Mouse (Mus musculus) liver, embryonic 13.5 days (tissue): ENCODE measurements around the gene Rnf146. TPM values are rescaled to one million over a fixed set of nuclear protein-coding genes. Genes with fewer than 3 reads are reported as not detected.

ENCODE experiments used
- ATAC-seq: fragments of 200-750 bp; cut with Nextera tagmentation; 2 replicates; pipeline ENCODE4 v1.8.0; 2017; ENCODE audit warnings: low read depth, mild to moderate bottlenecking, moderate number of reproducible peaks, moderate library complexity
- DNase-seq: peaks from one replicate; pipeline ENCODE4 v3.0.0; 2022
- H3K27ac ChIP-seq: fragments of 300-500 bp; sonication (generic); 2 replicates; pipeline ENCODE4 v1.5.1; 2015; ENCODE audit warnings: moderate library complexity, mild to moderate bottlenecking, inconsistent platforms
- H3K27me3 ChIP-seq: fragments of 300-500 bp; sonication (generic); 2 replicates; pipeline ENCODE4 v1.6.1; 2015; ENCODE audit warnings: mild to moderate bottlenecking, inconsistent platforms
- H3K36me3 ChIP-seq: fragments of 300-500 bp; sonication (generic); 2 replicates; pipeline ENCODE4 v1.6.1; 2015; ENCODE audit warnings: mild to moderate bottlenecking, inconsistent platforms
- H3K4me1 ChIP-seq: fragments of 300-500 bp; sonication (generic); replicated peaks from 2 replicates; pipeline ENCODE4 v1.6.1; 2015; ENCODE audit warnings: inconsistent platforms
- H3K4me2 ChIP-seq: fragments of 300-500 bp; sonication (generic); 2 replicates; pipeline ENCODE4 v1.6.1; 2015; ENCODE audit warnings: inconsistent platforms, mild to moderate bottlenecking, moderate library complexity
- H3K4me3 ChIP-seq: fragments of 300-500 bp; sonication (generic); replicated peaks from 2 replicates; pipeline ENCODE4 v1.5.1; 2015; ENCODE audit warnings: mild to moderate bottlenecking, inconsistent platforms
- H3K9ac ChIP-seq: fragments of 300-500 bp; sonication (generic); 2 replicates; pipeline ENCODE4 v1.6.1; 2015; ENCODE audit warnings: mild to moderate bottlenecking, inconsistent platforms
- H3K9me3 ChIP-seq: fragments of 300-500 bp; sonication (generic); replicated peaks from 2 replicates; pipeline ENCODE4 v1.6.1; 2016; ENCODE audit warnings: inconsistent platforms
- WGBS: fragments of 180-500 bp; shearing (Covaris S2); methylation state at CpG from one replicate; pipeline ENCODE4 v1.1.7; 2015; ENCODE audit not compliant: insufficient replicate concordance; 5-methylcytosine and 5-hydroxymethylcytosine counted together
- polyA plus RNA-seq: library from polyadenylated mRNA; unstranded; fragments of >200 nt; fragmentation: Nextera tagmentation; extraction: Ambion mirVana; gene quantifications from 2 replicates; pipeline ENCODE4 v1.2.1, GENCODE M21; 2015

Rnf146 gene
- polyA plus RNA-seq, 1 experiment from 2014 or later: 15.3 TPM

DNA sequence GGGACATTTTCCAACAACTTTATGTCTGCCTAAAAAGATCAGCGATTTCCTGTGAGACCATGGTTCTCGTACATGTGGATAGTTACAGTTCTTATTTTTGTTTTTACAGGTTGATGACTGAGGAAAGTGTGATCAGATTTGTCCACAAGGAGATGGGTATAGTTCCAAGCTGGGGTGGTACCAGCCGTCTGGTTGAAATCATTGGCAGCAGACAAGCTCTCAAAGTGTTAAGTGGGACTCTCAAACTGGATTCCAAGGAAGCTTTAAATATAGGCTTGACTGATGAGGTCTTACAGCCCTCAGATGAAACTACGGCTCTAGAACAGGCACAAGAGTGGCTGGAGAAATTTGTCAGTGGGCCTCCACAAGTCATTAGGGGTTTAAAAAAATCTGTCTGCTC, 18.0 kb downstream of the Rnf146 start:
- DNase-seq (no peak), ATAC-seq (no peak)
- peaks cover 37% of the 10 kb centered on the region for H3K36me3 ChIP-seq
- H3K4me1 ChIP-seq: no peaks in the 10 kb centered on the region
- H3K4me3 ChIP-seq: no peak overlapping the region
- no peak overlapping the region for H3K9ac ChIP-seq
- H3K27ac ChIP-seq: no peak overlapping the region
- 86% methylated on average over 4 of the region's 4 CpGs for WGBS
- H3K27me3 ChIP-seq: no peaks in the 10 kb centered on the region
- H3K9me3 ChIP-seq: no peaks in the 10 kb centered on the region
- no peak overlapping the region for H3K4me2 ChIP-seq

DNA sequence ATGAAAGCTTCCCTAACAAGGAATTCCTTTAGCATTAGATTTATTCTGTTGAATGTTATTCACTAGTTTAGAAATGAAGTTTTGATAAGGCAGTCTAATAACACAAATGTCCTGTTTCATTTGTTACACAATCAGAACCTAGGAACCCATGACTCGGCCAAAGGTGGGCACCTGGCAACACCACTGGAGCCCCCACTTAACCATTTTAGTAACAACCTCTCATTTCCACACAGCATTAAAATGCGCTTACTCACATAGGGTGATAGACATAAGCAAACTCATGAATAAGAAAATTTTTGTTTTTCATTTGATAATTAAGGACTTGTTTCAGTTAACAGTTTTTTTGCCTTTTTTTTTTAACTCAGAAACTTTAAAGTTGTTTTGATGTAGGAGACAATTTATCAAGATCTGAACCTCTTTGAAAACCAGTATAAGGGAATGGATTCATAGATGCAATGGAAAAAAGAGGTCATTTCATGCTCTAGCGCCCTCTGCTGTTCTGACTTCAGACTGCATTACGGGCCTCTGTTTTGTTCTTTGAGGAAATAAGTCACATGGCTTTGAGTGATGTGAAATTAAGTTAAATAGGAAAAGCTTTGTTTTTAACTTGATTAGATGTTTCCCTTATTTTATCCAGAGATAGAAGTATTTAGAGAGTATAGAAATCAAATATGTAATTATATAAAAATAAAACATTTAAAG, 23.7 kb downstream of the Rnf146 start:
- Histone ChIP-seq H3K27me3 (no peaks in the 10 kb centered on the region), H3K9me3 (no peaks in the 10 kb centered on the region), H3K4me3 (no peak overlapping the region), H3K9ac (no peak overlapping the region), H3K36me3 (peaks cover 7% of the 10 kb centered on the region), H3K4me1 (no peaks in the 10 kb centered on the region), H3K4me2 (no peak overlapping the region), H3K27ac (no peak overlapping the region)
- peak; percentile 35 for DNase-seq
- no peak for ATAC-seq
- WGBS: 44% methylated on average over 4 of the region's 4 CpGs

DNA sequence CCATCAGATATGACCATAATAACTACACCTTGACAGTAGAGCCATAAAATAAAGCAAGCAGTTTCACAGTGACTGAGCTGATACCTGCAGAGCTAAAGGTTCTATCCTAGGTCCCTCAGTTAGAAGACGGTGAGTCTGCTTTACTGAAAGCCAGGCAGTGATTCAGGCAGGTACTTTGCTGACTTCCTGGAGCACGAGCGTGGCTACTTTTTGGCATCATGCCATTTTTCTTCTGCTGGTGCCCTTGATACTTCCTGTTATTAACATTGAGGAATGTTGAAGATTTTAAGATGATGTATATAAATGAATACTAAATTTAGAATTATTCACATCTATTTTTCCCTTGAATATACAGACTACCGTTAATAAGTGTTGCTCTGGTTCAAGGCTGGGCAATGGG, 28.4 kb downstream of the Rnf146 start:
- Histone ChIP-seq H3K9ac (no peak overlapping the region), H3K27ac (no peak overlapping the region), H3K27me3 (no peaks in the 10 kb centered on the region), H3K9me3 (no peaks in the 10 kb centered on the region), H3K4me2 (no peak overlapping the region), H3K36me3 (0 out of 2 replicates have a peak, but pooled peaks cover 5% of the 10 kb centered on the region), H3K4me3 (no peak overlapping the region), H3K4me1 (no peaks in the 10 kb centered on the region)
- DNase-seq (no peak), ATAC-seq (no peak)
- WGBS: 81% methylated on average over 4 of the region's 4 CpGs

DNA sequence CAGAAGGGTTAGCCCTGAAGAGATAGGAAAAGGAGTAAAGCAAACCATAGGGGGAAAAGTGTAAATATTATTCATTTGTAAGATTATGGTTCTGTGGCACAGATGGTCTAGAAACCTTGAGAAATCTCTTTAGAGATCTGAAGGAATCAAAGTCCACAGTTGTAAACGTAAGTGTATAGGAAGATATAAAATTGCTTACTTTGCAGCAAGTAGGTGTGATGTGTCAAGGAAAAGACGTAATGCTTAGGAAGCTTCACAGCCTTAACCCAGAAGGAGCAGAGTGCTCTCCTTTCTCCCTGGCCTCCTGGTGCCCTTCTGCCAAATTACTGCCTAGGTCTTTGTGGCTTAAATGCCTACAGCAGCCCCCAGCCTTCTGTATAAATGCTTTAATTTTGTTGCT, 37.4 kb downstream of the Rnf146 start:
- Histone ChIP-seq H3K9ac (no peak overlapping the region), H3K4me2 (no peak overlapping the region), H3K27me3 (no peaks in the 10 kb centered on the region), H3K27ac (no peak overlapping the region), H3K4me3 (no peak overlapping the region), H3K36me3 (no peaks in the 10 kb centered on the region), H3K9me3 (no peaks in the 10 kb centered on the region), H3K4me1 (no peaks in the 10 kb centered on the region)
- WGBS: 79% methylated on average over 2 of the region's 2 CpGs
- DNase-seq (no peak), ATAC-seq (no peak)

DNA sequence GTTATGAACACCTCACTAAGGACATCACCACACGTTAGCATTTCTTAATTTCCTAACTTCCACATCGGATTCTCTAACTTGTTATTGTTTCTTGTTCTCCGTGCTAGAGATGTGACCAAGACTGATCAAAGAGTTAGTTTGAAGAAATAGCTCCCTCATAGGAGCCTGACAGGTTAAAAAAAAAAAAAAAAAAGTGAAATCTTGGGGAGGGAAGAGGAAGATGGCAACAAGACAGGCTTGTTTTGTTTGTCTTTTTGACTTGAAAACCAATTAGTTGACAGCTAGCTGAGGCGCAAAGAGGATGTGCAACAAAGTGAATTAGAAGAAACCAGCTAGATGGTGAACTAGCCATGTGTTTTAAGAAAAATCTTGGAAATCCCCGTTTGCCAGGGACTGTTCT, 48.3 kb downstream of the Rnf146 start:
- Histone ChIP-seq H3K9ac (peak overlapping the region; percentile 83), H3K9me3 (no peaks in the 10 kb centered on the region), H3K4me1 (peaks cover 15% of the 10 kb centered on the region), H3K27ac (no peak overlapping the region), H3K4me3 (peak overlapping the region; percentile 81), H3K4me2 (peak overlapping the region; percentile 69), H3K36me3 (0 out of 2 replicates have a peak, but pooled peaks cover 4% of the 10 kb centered on the region), H3K27me3 (no peaks in the 10 kb centered on the region)
- ATAC-seq (no peak), DNase-seq (peak; percentile 1)
- WGBS: 22% methylated on average over 5 of the region's 5 CpGs

DNA sequence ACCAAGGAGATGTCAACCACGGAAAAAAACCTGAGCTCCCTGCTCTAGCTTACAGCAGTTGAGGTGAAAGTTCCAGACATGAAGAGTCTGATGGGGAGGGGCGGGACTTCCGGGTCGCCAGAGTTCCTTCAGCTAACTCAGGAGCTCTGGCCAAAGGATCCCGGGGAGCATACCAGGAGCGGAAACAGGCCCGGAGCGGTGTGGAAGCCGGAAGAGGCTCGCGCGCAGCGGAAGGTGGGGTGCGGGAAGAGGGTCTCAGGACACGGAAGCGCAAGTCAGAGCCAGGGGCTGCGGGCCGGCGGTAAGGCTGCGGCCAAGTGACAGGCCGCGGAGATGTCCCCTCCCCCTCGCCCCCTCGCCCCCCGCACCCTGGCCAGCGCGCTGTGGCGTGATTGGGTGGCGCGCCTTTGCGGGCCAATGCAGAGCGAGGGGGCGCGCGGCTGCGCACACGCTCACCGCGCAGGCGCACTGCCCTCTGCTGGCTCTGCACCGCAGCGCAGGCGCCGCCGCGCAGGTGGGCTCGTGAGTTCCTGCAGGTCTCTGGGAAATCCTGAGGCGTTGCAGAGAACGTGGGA, 49.1 kb downstream of the Rnf146 start, which contains the start of gene Echdc1:
TSS of gene Echdc1 (plus strand) at position 103 of the 575 bp plus-strand sequence.
- ATAC-seq: peak; percentile 96
- H3K4me2 ChIP-seq: peak within 1 kb of the TSS; percentile 69
- no peaks in the 10 kb centered on the region for H3K27me3 ChIP-seq
- H3K4me3 ChIP-seq: peak within 1 kb of the TSS; percentile 81
- under 1% methylated on average over 49 of the region's 49 CpGs for WGBS
- peak within 1 kb of the TSS; percentile 83 for H3K9ac ChIP-seq
- H3K36me3 ChIP-seq: no peaks in the 10 kb centered on the region
- H3K9me3 ChIP-seq: no peaks in the 10 kb centered on the region
- peak; percentile 78 for DNase-seq
- peak within 1 kb of the TSS; percentile 89 for H3K27ac ChIP-seq
- H3K4me1 ChIP-seq: peaks cover 15% of the 10 kb centered on the region

DNA sequence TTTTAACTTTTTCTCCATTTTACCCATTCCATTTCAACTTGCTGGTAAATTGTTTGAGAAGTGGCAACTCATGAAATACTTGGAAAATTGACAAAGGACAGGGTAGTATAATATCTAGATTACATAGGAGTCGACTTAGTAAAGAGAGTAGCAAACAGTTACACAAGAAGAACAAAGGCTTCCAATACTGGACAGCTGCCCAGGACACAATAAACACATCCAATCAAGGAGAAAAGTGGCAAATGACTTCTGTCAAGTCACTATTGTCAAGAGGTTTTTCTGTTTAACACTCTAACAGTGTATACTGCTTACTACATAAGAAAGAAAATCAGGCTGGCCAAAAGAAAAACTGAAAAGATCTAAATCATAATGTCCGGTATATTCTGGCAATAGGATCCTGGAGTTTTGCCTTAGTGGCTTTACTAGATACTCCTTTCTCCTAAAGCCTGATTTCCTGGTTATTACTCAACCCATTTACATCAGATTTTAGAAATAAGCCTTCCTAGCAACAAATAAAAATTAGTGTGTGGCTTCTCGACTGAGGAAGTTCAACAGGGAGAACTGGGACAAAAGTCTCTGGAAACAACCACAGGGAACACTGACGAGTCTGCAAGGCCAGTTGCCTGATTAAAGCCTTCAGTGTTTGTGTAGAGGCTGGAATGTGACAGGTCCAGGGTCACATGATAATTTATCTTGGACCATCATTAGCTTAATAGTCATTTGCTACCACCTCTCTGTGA, 50.6 kb downstream of the Rnf146 start:
- ATAC-seq (no peak), DNase-seq (no peak)
- H3K4me1 ChIP-seq: peaks cover 15% of the 10 kb centered on the region
- H3K4me3 ChIP-seq: peak overlapping the region; percentile 81
- H3K27ac ChIP-seq: no peak overlapping the region
- H3K9me3 ChIP-seq: no peaks in the 10 kb centered on the region
- H3K27me3 ChIP-seq: no peaks in the 10 kb centered on the region
- peak overlapping the region; percentile 83; the same call in 1 of the 2 replicates for H3K9ac ChIP-seq
- peak overlapping the region; percentile 69 for H3K4me2 ChIP-seq
- 69% methylated on average over 4 of the region's 4 CpGs for WGBS
- no peaks in the 10 kb centered on the region for H3K36me3 ChIP-seq

DNA sequence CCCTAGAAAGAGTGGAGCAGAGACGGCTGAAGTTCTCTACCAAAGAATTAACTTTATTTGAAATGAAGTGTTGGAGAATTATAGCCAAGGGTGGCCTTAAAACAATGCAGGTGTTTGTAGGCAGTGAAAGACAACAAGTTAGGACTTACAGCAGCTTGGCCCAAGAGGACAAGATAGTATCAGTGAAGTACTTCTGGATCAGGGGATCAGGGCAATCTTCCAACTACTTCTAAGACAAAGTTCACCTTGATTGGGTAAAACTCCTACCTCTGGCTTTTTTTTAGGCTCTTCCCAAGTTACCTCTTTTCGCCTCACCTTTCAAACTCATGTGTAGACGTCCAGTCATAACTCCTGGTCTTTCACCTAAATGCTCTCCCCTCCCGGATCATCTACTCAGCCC, 60.0 kb downstream of the Rnf146 start:
- H3K4me3 ChIP-seq: no peak overlapping the region
- ATAC-seq (no peak), DNase-seq (no peak)
- no peak overlapping the region for H3K9ac ChIP-seq
- no peak overlapping the region for H3K27ac ChIP-seq
- WGBS: 74% methylated on average over 4 of the region's 4 CpGs
- H3K4me2 ChIP-seq: no peak overlapping the region
- no peaks in the 10 kb centered on the region for H3K27me3 ChIP-seq
- no peaks in the 10 kb centered on the region for H3K9me3 ChIP-seq
- no peaks in the 10 kb centered on the region for H3K4me1 ChIP-seq
- no peaks in the 10 kb centered on the region for H3K36me3 ChIP-seq

Other genes starting within 250 kb of the Rnf146 start
- 0.06 and 0.13 TPM in 2 replicates for gene Soga3, start 218.6 kb downstream of the Rnf146 start, polyA plus RNA-seq
- not detected in 2 replicates for gene Gm49353, start 163.5 kb downstream of the Rnf146 start, polyA plus RNA-seq
- gene 9330159F19Rik, start 150.8 kb downstream of the Rnf146 start, polyA plus RNA-seq: 0.03 TPM in 2 replicates
- 22.9 and 32.3 TPM in 2 replicates for gene Echdc1, start 49.3 kb downstream of the Rnf146 start, polyA plus RNA-seq
- 4.0 and 4.4 TPM in 2 replicates for gene Rspo3, start 173.4 kb upstream of the Rnf146 start, polyA plus RNA-seq